In genomic region chr17:56627530-56628277, GRCm38 (mm10) we compare ENCODE assay signal across 8 mouse cellular contexts. TPM values are rescaled to one million over a fixed set of nuclear protein-coding genes. Genes with fewer than 3 reads are reported as not detected.
DNase-seq lines count a peak whose midpoint lies in the region; ATAC-seq and TF ChIP-seq lines count a peak whose summit lies in the region.

TSS of gene Catsperd (plus strand) at chr17:56628143.

- TF ChIP-seq RAD21 in MEL (IDR thresholded peaks at IDR 0.05; ENCODE audit: low read depth, low read length) = no peak

- 11% methylated on average over 26 of the region's 26 CpGs for WGBS in heart, embryonic 11.5 days (ENCODE audit: insufficient replicate concordance)
- WGBS in forebrain, embryonic 14.5 days = 8% methylated on average over 26 of the region's 26 CpGs
- 10% methylated on average over 26 of the region's 26 CpGs for WGBS in midbrain, embryonic 14.5 days

- no peaks in the 10 kb centered on the region for H3K9me3 ChIP-seq in heart, embryonic 11.5 days (replicated peaks; ENCODE audit: control insufficient read depth, low read length)
- no peaks in the 10 kb centered on the region for H3K9me3 ChIP-seq in MEL (replicated peaks; ENCODE audit: insufficient read depth, low read length)
- no peaks in the 10 kb centered on the region for H3K9me3 ChIP-seq in forebrain, embryonic 14.5 days (replicated peaks; ENCODE audit: control insufficient read depth, low read length)
- no peaks in the 10 kb centered on the region for H3K9me3 ChIP-seq in midbrain, embryonic 14.5 days (ENCODE audit: control insufficient read depth, low read length)

- no peak for TF ChIP-seq POLR2A in MEL (IDR thresholded peaks at IDR 0.05; ENCODE audit: control insufficient read depth in 1 of 2, insufficient read depth in 1 of 2, low read depth in 1 of 2, low read length in 2 of 2, poor library complexity in 1 of 2)

- H3K9ac ChIP-seq in heart, embryonic 11.5 days (ENCODE audit: low read depth, low read length) = peak within 1 kb of the TSS; percentile 81
- H3K9ac ChIP-seq in MEL (ENCODE audit: control insufficient read depth, low read depth, low read length, poor library complexity, severe bottlenecking) = peak within 1 kb of the TSS; percentile 50
- H3K9ac ChIP-seq in forebrain, embryonic 14.5 days (ENCODE audit: low read length) = peak within 1 kb of the TSS; percentile 45
- peak within 1 kb of the TSS; percentile 44; the same call in 1 of the 2 replicates for H3K9ac ChIP-seq in midbrain, embryonic 14.5 days (replicated peaks; ENCODE audit: low read length)

- H3K36me3 ChIP-seq in heart, embryonic 11.5 days (ENCODE audit: control insufficient read depth, insufficient read depth, low read length) = peaks cover 5% of the 10 kb centered on the region; the same call in 1 of the 2 replicates
- H3K36me3 ChIP-seq in MEL (ENCODE audit: control insufficient read depth in 1 of 2, insufficient read depth in 2 of 2, low read length in 2 of 2) = peaks cover 19 to 21% of the 10 kb centered on the region in 2 experiments
- peaks cover 15% of the 10 kb centered on the region for H3K36me3 ChIP-seq in forebrain, embryonic 14.5 days (ENCODE audit: control insufficient read depth, insufficient read depth, low read length)
- H3K36me3 ChIP-seq in midbrain, embryonic 14.5 days (ENCODE audit: control insufficient read depth, insufficient read depth, low read length) = peaks cover 7% of the 10 kb centered on the region; the same call in 1 of the 2 replicates

- ATAC-seq in heart, embryonic 11.5 days (replicated peaks; ENCODE audit: insufficient number of reproducible peaks, low FRiP score, low TSS enrichment) = no peak; the same call in 1 of the 2 replicates
- peak; percentile 38 for ATAC-seq in forebrain, embryonic 14.5 days
- peak; percentile 40 for ATAC-seq in midbrain, embryonic 14.5 days (ENCODE audit: low FRiP score, low TSS enrichment)

- no peaks in the 10 kb centered on the region for H3K27me3 ChIP-seq in heart, embryonic 11.5 days (ENCODE audit: control insufficient read depth, insufficient read depth, low read length)
- no peaks in the 10 kb centered on the region for H3K27me3 ChIP-seq in MEL (ENCODE audit: control insufficient read depth in 1 of 2, insufficient read depth in 2 of 2, low read length in 2 of 2)
- H3K27me3 ChIP-seq in forebrain, embryonic 14.5 days (replicated peaks; ENCODE audit: control insufficient read depth, insufficient read depth, low read length) = no peaks in the 10 kb centered on the region
- H3K27me3 ChIP-seq in midbrain, embryonic 14.5 days (ENCODE audit: control insufficient read depth, insufficient read depth, low read length) = no peaks in the 10 kb centered on the region

- no peak for TF ChIP-seq EP300 in MEL (IDR thresholded peaks at IDR 0.05; ENCODE audit: low read depth in 1 of 2, low read length in 2 of 2)

- peak within 1 kb of the TSS; percentile 80 for H3K4me3 ChIP-seq in heart, embryonic 11.5 days (ENCODE audit: low read depth, low read length)
- H3K4me3 ChIP-seq in MEL (ENCODE audit: control insufficient read depth in 1 of 2, insufficient read depth in 1 of 2, low read depth in 2 of 2, low read length in 2 of 2) = peak within 1 kb of the TSS; percentile 91 to 92
- H3K4me3 ChIP-seq in forebrain, embryonic 14.5 days (ENCODE audit: low read depth, low read length) = peak within 1 kb of the TSS; percentile 92
- H3K4me3 ChIP-seq in midbrain, embryonic 14.5 days (replicated peaks; ENCODE audit: low read depth, low read length) = peak within 1 kb of the TSS; percentile 93

- peaks cover 16% of the 10 kb centered on the region for H3K4me1 ChIP-seq in heart, embryonic 11.5 days (ENCODE audit: control insufficient read depth, insufficient read depth, low read length)
- peaks cover 10 to 37% of the 10 kb centered on the region in 2 experiments; a peak in 3 of 4 replicates for H3K4me1 ChIP-seq in MEL (ENCODE audit: control insufficient read depth in 1 of 2, insufficient read depth in 2 of 2, low read length in 2 of 2)
- H3K4me1 ChIP-seq in forebrain, embryonic 14.5 days (ENCODE audit: control insufficient read depth, insufficient read depth, low read length) = peaks cover 16% of the 10 kb centered on the region
- peaks cover 20% of the 10 kb centered on the region for H3K4me1 ChIP-seq in midbrain, embryonic 14.5 days (ENCODE audit: control insufficient read depth, insufficient read depth, low read length)

- no peak for DNase-seq in heart, postnatal 4 days
- DNase-seq in MEL (ENCODE audit: low read depth, low spot score) = no peak
- peak; percentile 32 for DNase-seq in forebrain, embryonic 14.5 days (ENCODE audit: low spot score)
- peak; percentile 68 to 74 for DNase-seq in kidney, postnatal 36 days
- peak; percentile 78 for DNase-seq in midbrain, embryonic 14.5 days
- DNase-seq in gastrocnemius, postnatal 10 days = no peak
- no peak for DNase-seq in natural killer cell, adult 2 months (ENCODE audit: low spot score in 2 of 2)

- peak within 1 kb of the TSS; percentile 38 for H3K27ac ChIP-seq in heart, embryonic 11.5 days (ENCODE audit: low read depth, low read length)
- peak within 1 kb of the TSS; percentile 47 for H3K27ac ChIP-seq in MEL (ENCODE audit: control insufficient read depth, low read depth, low read length)
- no peak within 1 kb of the TSS for H3K27ac ChIP-seq in forebrain, embryonic 14.5 days (ENCODE audit: low read depth, low read length)
- peak within 1 kb of the TSS; percentile 78 for H3K27ac ChIP-seq in midbrain, embryonic 14.5 days (replicated peaks; ENCODE audit: low read depth, low read length)

- peaks cover 40% of the 10 kb centered on the region for H3K79me2 ChIP-seq in MEL (ENCODE audit: control insufficient read depth, insufficient read depth, low read length, poor library complexity)

- no peak for TF ChIP-seq CTCF in MEL (IDR thresholded peaks at IDR 0.05 in 2 of 3, conservative IDR thresholded peaks at IDR 0.05 in 1 of 3; ENCODE audit: control insufficient read depth in 1 of 3, insufficient read depth in 1 of 3, low read depth in 2 of 3, low read length in 3 of 3, poor library complexity in 1 of 3, severe bottlenecking in 1 of 3)

- peak within 1 kb of the TSS; percentile 96 for H3K4me2 ChIP-seq in heart, embryonic 11.5 days
- H3K4me2 ChIP-seq in forebrain, embryonic 14.5 days (ENCODE audit: low read length) = peak within 1 kb of the TSS; percentile 77
- peak within 1 kb of the TSS; percentile 91 for H3K4me2 ChIP-seq in midbrain, embryonic 14.5 days (ENCODE audit: low read length)

TF ChIP-seq in MEL, 35 proteins besides CTCF, POLR2A, EP300 and RAD21:
- no peak for TF ChIP-seq RCOR1 (IDR thresholded peaks at IDR 0.05; ENCODE audit: low read depth, low read length)
- no peak for TF ChIP-seq MEF2A (IDR thresholded peaks at IDR 0.05; ENCODE audit: extremely low read depth, insufficient replicate concordance, low read depth, low read length, poor library complexity, severe bottlenecking)
- no peak for TF ChIP-seq BHLHE40 (IDR thresholded peaks at IDR 0.05; ENCODE audit: borderline replicate concordance, low read depth, low read length)
- peak; percentile 59 for TF ChIP-seq NRF1 (IDR thresholded peaks at IDR 0.05; ENCODE audit: insufficient read depth, low read depth, low read length, poor library complexity, severe bottlenecking)
- TF ChIP-seq MYC (IDR thresholded peaks at IDR 0.05; ENCODE audit: low read depth, low read length) = no peak
- no peak for TF ChIP-seq KAT2A (conservative IDR thresholded peaks at IDR 0.05; ENCODE audit: low read depth, low read length)
- no peak for TF ChIP-seq TAL1 (IDR thresholded peaks at IDR 0.05; ENCODE audit: low read length)
- no peak for TF ChIP-seq SMC3 (IDR thresholded peaks at IDR 0.05; ENCODE audit: low read depth, low read length)
- no peak for TF ChIP-seq UBTF (IDR thresholded peaks at IDR 0.05; ENCODE audit: borderline replicate concordance, insufficient read depth, low read depth, low read length)
- TF ChIP-seq SIN3A (IDR thresholded peaks at IDR 0.05; ENCODE audit: low read length) = 0 out of 2 replicates have a peak, but pooled peaks have one; percentile 72
- no peak for TF ChIP-seq MAX (IDR thresholded peaks at IDR 0.05; ENCODE audit: low read length)
- no peak for TF ChIP-seq MAZ (IDR thresholded peaks at IDR 0.05; ENCODE audit: low read depth, low read length)
- no peak for TF ChIP-seq ELF1 (IDR thresholded peaks at IDR 0.05; ENCODE audit: low read depth, low read length)
- no peak for TF ChIP-seq POLR2AphosphoS5 (IDR thresholded peaks at IDR 0.05; ENCODE audit: borderline replicate concordance, low read depth, low read length)
- TF ChIP-seq MXI1 (IDR thresholded peaks at IDR 0.05; ENCODE audit: low read depth, low read length) = peak; percentile 61
- TF ChIP-seq ZMIZ1 (IDR thresholded peaks at IDR 0.05; ENCODE audit: low read depth, low read length) = no peak

RNA-seq across cellular contexts. Expression of gene Catsperd, which starts in this region (rescaled TPM):
- polyA plus RNA-seq in heart, embryonic 11.5 days (2014; fragmentation: Nextera tagmentation; extraction: Ambion mirVana) = 0.20 and 0.42 TPM in 2 replicates
- total RNA-seq in heart, postnatal 4 days (2021) = under 1 TPM; 0.17 to 0.20 TPM
- 0.33 and 0.46 TPM in 2 replicates for total RNA-seq in MEL (2012; rRNA removed)
- 1 to 10 TPM in 1 of 2 experiments, not detected in 1; 1.1 TPM for polyA plus RNA-seq in MEL (2012; ENCODE audit: insufficient read depth in 1 of 2, insufficient read length in 2 of 2, low read depth in 1 of 2, low replicate concordance in 2 of 2, missing spikeins in 1 of 2)
- polyA plus RNA-seq in forebrain, embryonic 14.5 days (2014; fragmentation: Nextera tagmentation; extraction: Ambion mirVana) = 1.2 and 1.3 TPM in 2 replicates
- polyA plus RNA-seq in midbrain, embryonic 14.5 days (2014; fragmentation: Nextera tagmentation; extraction: Ambion mirVana) = 1.6 TPM in 2 replicates
- total RNA-seq in gastrocnemius, postnatal 10 days (2021) = under 1 TPM in 1 of 2 experiments, not detected in 1; 0.09 TPM

Comparison
In these comparisons a context has a peak if more than half of its experiments do, and no peak if none do; other contexts are left out.
1. DNase-seq: peak in forebrain, embryonic 14.5 days (single experiment), kidney, postnatal 36 days (2 of 2) and midbrain, embryonic 14.5 days (single experiment); none in heart, postnatal 4 days (single experiment), MEL (single experiment), gastrocnemius, postnatal 10 days (single experiment) and natural killer cell, adult 2 months (0 of 2).
2. Peak in every context shown above with its lines, with median percentiles within 50 percentile points of each other: H3K4me2 ChIP-seq, H3K4me3 ChIP-seq and H3K9ac ChIP-seq.